Mouse (Mus musculus) liver, postnatal 0 days (tissue): ENCODE results near the gene Ntf5.

Source experiments
- CTCF ChIP-seq: sonication (generic); IDR thresholded peaks from 2 replicates; pipeline ENCODE4 v1.5.1; 2016; ENCODE audit warnings: antibody characterized with exemption, low read depth
- EP300 ChIP-seq: IDR thresholded peaks from 2 replicates; pipeline ENCODE4 v1.6.1; 2016; ENCODE audit warnings: antibody characterized with exemption, low read depth, mild to moderate bottlenecking

GRCm38 (mm10) chr7:45406157-45407156 lies 7.0 kb upstream of the Ntf5 start:
- TF ChIP-seq CTCF (no peak), EP300 (no peak)
